Mouse (Mus musculus): ENCODE measurements at regions not wholly inside any gene's neighbourhood (a gene's known extent, or its start where the extent isn't known, plus 50 kb on each side); places are given as distances from the start of the nearest gene placed in this dataset.

GRCm38 (mm10) chr10:104423161-104423560 lies 229.3 kb downstream of the Gm4340 start:
- 48% methylated on average over 4 of the region's 4 CpGs for WGBS
- H3K4me3 ChIP-seq (ENCODE audit: low read depth, low read length), result no peak overlapping the region
- no peak overlapping the region for H3K4me2 ChIP-seq (ENCODE audit: low read depth, low read length)
- H3K36me3 ChIP-seq (replicated peaks; ENCODE audit: control insufficient read depth, insufficient read depth, low read length), result no peaks in the 10 kb centered on the region
- no peaks in the 10 kb centered on the region; the same call in 1 of the 2 replicates for H3K9me3 ChIP-seq (replicated peaks; ENCODE audit: control insufficient read depth, low read length)
- DNase-seq (ENCODE audit: low spot score) (no peak), ATAC-seq (ENCODE audit: insufficient read depth, low read depth) (no peak)
- H3K4me1 ChIP-seq (ENCODE audit: control insufficient read depth, insufficient read depth), result no peaks in the 10 kb centered on the region
- no peak overlapping the region for H3K9ac ChIP-seq (replicated peaks; ENCODE audit: low read depth, low read length)
- H3K27me3 ChIP-seq (ENCODE audit: control insufficient read depth, insufficient read depth, low read length), result no peaks in the 10 kb centered on the region
- no peak overlapping the region for H3K27ac ChIP-seq (ENCODE audit: low read depth)
- no peak for TF ChIP-seq CTCF (IDR thresholded peaks at IDR 0.05; ENCODE audit: low read depth)
- no peak for TF ChIP-seq EP300 (IDR thresholded peaks at IDR 0.05; ENCODE audit: low read depth)

DNA sequence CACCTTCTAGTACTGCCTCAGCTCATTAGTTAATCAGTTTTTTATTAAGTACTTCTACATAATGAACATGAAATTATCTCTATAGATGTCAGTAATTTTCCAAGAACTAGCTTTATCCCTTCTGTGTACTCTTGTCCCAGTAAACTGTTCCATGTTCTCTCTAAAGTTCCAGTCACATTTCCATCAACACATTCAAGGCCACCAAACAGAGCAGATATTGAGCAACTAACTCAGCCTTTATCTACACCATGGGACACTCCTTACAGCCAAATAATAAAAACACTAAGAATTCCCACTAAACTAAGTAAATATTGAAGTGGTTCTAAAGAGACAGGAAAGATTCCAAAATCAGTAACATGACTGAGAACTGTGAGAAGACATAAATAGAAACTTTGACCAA lies 229.9 kb downstream of the Gm4340 start:
- H3K9me3 ChIP-seq (replicated peaks; ENCODE audit: control insufficient read depth, low read length), result no peaks in the 10 kb centered on the region; the same call in 1 of the 2 replicates
- ATAC-seq (ENCODE audit: insufficient read depth, low read depth) (no peak), DNase-seq (ENCODE audit: low spot score) (no peak)
- H3K4me3 ChIP-seq (ENCODE audit: low read depth, low read length), result no peak overlapping the region
- TF ChIP-seq CTCF (IDR thresholded peaks at IDR 0.05; ENCODE audit: low read depth), result no peak
- TF ChIP-seq EP300 (IDR thresholded peaks at IDR 0.05; ENCODE audit: low read depth), result no peak
- no peaks in the 10 kb centered on the region for H3K4me1 ChIP-seq (ENCODE audit: control insufficient read depth, insufficient read depth)
- no peak overlapping the region for H3K4me2 ChIP-seq (ENCODE audit: low read depth, low read length)
- H3K36me3 ChIP-seq (replicated peaks; ENCODE audit: control insufficient read depth, insufficient read depth, low read length), result no peaks in the 10 kb centered on the region
- H3K9ac ChIP-seq (replicated peaks; ENCODE audit: low read depth, low read length), result no peak overlapping the region
- no peak overlapping the region for H3K27ac ChIP-seq (ENCODE audit: low read depth)
- H3K27me3 ChIP-seq (ENCODE audit: control insufficient read depth, insufficient read depth, low read length), result no peaks in the 10 kb centered on the region

DNA sequence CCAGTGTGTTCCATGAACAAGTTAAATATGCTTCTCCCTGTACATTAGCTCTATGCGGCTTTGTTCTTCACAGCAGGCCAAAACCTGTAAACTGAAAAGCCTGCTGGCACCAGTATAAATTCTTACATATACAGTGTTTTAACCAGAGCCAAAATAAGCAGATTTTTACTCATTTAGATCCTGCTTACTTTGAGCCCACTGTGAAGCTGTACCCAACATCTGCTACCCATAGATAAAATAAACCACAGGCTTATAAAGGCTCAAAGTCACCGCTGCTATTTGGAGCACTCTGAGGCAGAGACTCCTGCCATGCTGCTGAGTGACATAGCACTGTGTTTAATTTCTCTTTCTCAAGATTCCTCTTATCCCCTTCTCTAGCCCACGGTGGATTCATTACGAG lies 251.1 kb downstream of the Gm4340 start:
- Histone ChIP-seq H3K9me3 (replicated peaks; ENCODE audit: control insufficient read depth, low read length) (no peaks in the 10 kb centered on the region), H3K36me3 (replicated peaks; ENCODE audit: control insufficient read depth, insufficient read depth, low read length) (no peaks in the 10 kb centered on the region), H3K4me3 (ENCODE audit: low read depth, low read length) (no peak overlapping the region), H3K27ac (ENCODE audit: low read depth) (no peak overlapping the region), H3K27me3 (ENCODE audit: control insufficient read depth, insufficient read depth, low read length) (no peaks in the 10 kb centered on the region), H3K9ac (replicated peaks; ENCODE audit: low read depth, low read length) (no peak overlapping the region), H3K4me2 (ENCODE audit: low read depth, low read length) (no peak overlapping the region), H3K4me1 (ENCODE audit: control insufficient read depth, insufficient read depth) (no peaks in the 10 kb centered on the region)
- TF ChIP-seq CTCF (IDR thresholded peaks at IDR 0.05; ENCODE audit: low read depth), result no peak
- no peak for TF ChIP-seq EP300 (IDR thresholded peaks at IDR 0.05; ENCODE audit: low read depth)
- 69% methylated on average over 4 of the region's 4 CpGs for WGBS
- no peak for DNase-seq (ENCODE audit: low spot score)
- no peak for ATAC-seq (ENCODE audit: insufficient read depth, low read depth)

DNA sequence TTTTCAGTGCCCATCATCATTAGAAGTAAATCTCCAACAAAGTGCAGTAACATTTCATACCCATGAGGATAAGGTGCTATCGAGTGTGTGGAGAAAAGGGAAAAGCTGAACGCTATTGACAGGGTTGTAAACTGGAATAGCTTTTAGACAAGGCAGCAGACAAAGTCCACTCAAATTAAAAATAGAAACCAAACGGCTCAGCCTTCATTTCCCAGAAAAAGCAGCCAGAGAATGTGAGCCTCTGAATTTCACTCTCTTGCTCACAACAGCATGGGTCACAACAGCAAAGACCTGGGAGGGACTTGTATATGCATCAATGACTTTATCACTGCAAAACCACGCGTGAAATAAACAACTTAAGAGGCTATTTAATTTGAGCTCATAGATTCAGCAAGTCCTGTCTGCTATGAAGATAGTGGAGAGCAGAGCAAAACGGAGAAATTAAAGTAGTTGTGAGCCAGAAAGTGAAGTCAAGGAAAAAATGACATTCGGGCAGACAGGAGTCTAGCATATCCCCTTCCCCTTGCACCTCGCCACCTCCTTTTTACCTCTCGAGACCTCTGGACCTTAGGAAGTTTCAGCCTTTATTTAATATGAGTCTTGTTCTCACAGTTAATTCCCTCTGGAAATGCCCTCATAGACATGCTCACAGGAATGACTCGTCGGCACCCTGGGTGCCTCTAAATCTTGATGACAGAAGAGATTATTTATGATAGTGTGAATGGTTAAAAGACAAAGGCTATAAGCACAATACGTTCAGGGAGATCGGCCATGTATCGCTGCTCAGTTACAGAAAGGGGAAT lies 261.9 kb downstream of the Gm4340 start:
- H3K4me2 ChIP-seq (ENCODE audit: low read depth, low read length), result peak overlapping the region; percentile 60
- peak overlapping the region; percentile 40 for H3K27ac ChIP-seq (ENCODE audit: low read depth)
- no peaks in the 10 kb centered on the region for H3K27me3 ChIP-seq (ENCODE audit: control insufficient read depth, insufficient read depth, low read length)
- H3K9ac ChIP-seq (replicated peaks; ENCODE audit: low read depth, low read length), result peak overlapping the region; percentile 48
- peak overlapping the region; percentile 41 for H3K4me3 ChIP-seq (ENCODE audit: low read depth, low read length)
- ATAC-seq (ENCODE audit: insufficient read depth, low read depth), result no peak
- no peaks in the 10 kb centered on the region for H3K9me3 ChIP-seq (replicated peaks; ENCODE audit: control insufficient read depth, low read length)
- TF ChIP-seq EP300 (IDR thresholded peaks at IDR 0.05; ENCODE audit: low read depth) (no peak), CTCF (IDR thresholded peaks at IDR 0.05; ENCODE audit: low read depth) (no peak)
- no peaks in the 10 kb centered on the region for H3K4me1 ChIP-seq (ENCODE audit: control insufficient read depth, insufficient read depth)
- 22% methylated on average over 14 of the region's 14 CpGs for WGBS
- DNase-seq (ENCODE audit: low spot score), result no peak
- H3K36me3 ChIP-seq (replicated peaks; ENCODE audit: control insufficient read depth, insufficient read depth, low read length), result no peaks in the 10 kb centered on the region

DNA sequence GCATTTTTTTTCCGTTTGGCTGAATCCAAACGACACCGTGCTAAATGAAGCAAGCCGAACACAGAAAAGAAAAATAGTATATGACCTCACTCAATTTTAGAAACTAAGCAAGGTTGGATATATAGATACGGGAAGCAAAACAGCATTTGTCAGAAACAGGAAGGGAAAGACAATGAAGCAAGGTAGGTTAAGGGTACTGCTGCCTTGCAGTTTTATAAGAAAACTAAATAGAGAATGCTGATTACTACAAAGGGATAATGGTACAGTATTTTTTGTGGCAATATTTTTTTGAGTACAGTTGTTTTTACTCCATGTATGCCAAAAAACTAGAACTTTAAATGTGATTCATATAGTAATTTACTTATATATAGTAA lies 262.5 kb downstream of the Gm4340 start:
- Histone ChIP-seq H3K27ac (ENCODE audit: low read depth) (no peak overlapping the region), H3K27me3 (ENCODE audit: control insufficient read depth, insufficient read depth, low read length) (no peaks in the 10 kb centered on the region), H3K9ac (replicated peaks; ENCODE audit: low read depth, low read length) (peak overlapping the region; percentile 48), H3K9me3 (replicated peaks; ENCODE audit: control insufficient read depth, low read length) (no peaks in the 10 kb centered on the region), H3K4me2 (ENCODE audit: low read depth, low read length) (peak overlapping the region; percentile 60), H3K4me3 (ENCODE audit: low read depth, low read length) (peak overlapping the region; percentile 41), H3K36me3 (replicated peaks; ENCODE audit: control insufficient read depth, insufficient read depth, low read length) (no peaks in the 10 kb centered on the region), H3K4me1 (ENCODE audit: control insufficient read depth, insufficient read depth) (no peaks in the 10 kb centered on the region)
- 27% methylated on average over 5 of the region's 5 CpGs for WGBS
- ATAC-seq (ENCODE audit: insufficient read depth, low read depth) (no peak), DNase-seq (ENCODE audit: low spot score) (no peak)
- no peak for TF ChIP-seq EP300 (IDR thresholded peaks at IDR 0.05; ENCODE audit: low read depth)
- no peak for TF ChIP-seq CTCF (IDR thresholded peaks at IDR 0.05; ENCODE audit: low read depth)
